Mouse (Mus musculus) liver, adult 2 months (tissue): ENCODE data around the gene Sept7. TPM values are rescaled to one million over a fixed set of nuclear protein-coding genes. Genes with fewer than 3 reads are reported as not detected.

Experiments used
- DNase-seq: peaks from one replicate; pipeline ENCODE4 v3.0.0-alpha.2; 2011; ENCODE audit warnings: low read depth, low spot score; ENCODE audit errors: extremely low read depth
- H3K27ac ChIP-seq: fragments of 200-500 bp; replicated peaks from 2 replicates; pipeline ENCODE4 v1.5.1; 2012; ENCODE audit warnings: low read depth, mild to moderate bottlenecking, control low read depth, inconsistent platforms, low read length; ENCODE audit not compliant: insufficient read depth
- H3K27me3 ChIP-seq: fragments of 200-500 bp; 2 replicates; pipeline ENCODE4 v1.6.1; 2012; ENCODE audit warnings: mild to moderate bottlenecking, moderate library complexity, low read length, inconsistent platforms; ENCODE audit not compliant: control insufficient read depth, insufficient read depth
- H3K36me3 ChIP-seq: fragments of 200-500 bp; 2 replicates; pipeline ENCODE4 v1.6.1; 2012; ENCODE audit warnings: low read length, inconsistent platforms; ENCODE audit not compliant: control insufficient read depth, insufficient read depth
- H3K4me1 ChIP-seq: fragments of 200-500 bp; 2 replicates; pipeline ENCODE4 v1.6.1; 2011; ENCODE audit warnings: low read length; ENCODE audit not compliant: control insufficient read depth, insufficient read depth
- H3K4me3 ChIP-seq: fragments of 200-500 bp; 2 replicates; pipeline ENCODE4 v1.5.1; 2011; ENCODE audit warnings: low read depth, mild to moderate bottlenecking, control low read depth, low read length, moderate library complexity; ENCODE audit not compliant: insufficient read depth
- H3K79me2 ChIP-seq: fragments of 200-500 bp; 2 replicates; pipeline ENCODE4 v1.6.1; 2012; ENCODE audit warnings: inconsistent platforms, mild to moderate bottlenecking, low read length, moderate library complexity; ENCODE audit not compliant: control insufficient read depth, insufficient read depth
- H3K9ac ChIP-seq: fragments of 200-500 bp; 2 replicates; pipeline ENCODE4 v1.6.1; 2012; ENCODE audit warnings: low read depth, mild to moderate bottlenecking, control low read depth, inconsistent platforms, low read length
- CTCF ChIP-seq: fragments of 200-500 bp; IDR thresholded peaks from 2 replicates; pipeline ENCODE4 v1.5.1; 2011; ENCODE audit warnings: low read depth, low read length, control low read depth
- POLR2A ChIP-seq: fragments of 200-500 bp; IDR thresholded peaks from 2 replicates; pipeline ENCODE4 v1.6.1; 2011; ENCODE audit warnings: low read length, control low read depth; ENCODE audit not compliant: insufficient read depth; ENCODE audit errors: extremely low read depth
- WGBS: fragments of 180-500 bp; shearing (Covaris S2); methylation state at CpG from one replicate; pipeline ENCODE4 v1.1.7; 2018; 5-methylcytosine and 5-hydroxymethylcytosine counted together
- polyA plus RNA-seq: library from polyadenylated mRNA; depleted of rRNA; stranded (reverse); fragments of >200 nt; gene quantifications from 2 replicates; pipeline ENCODE4 v1.2.3, GENCODE M21; 2012; rRNA removed
- total RNA-seq: library from RNA; depleted of rRNA; stranded (reverse); fragments of >200 nt; gene quantifications from 2 replicates; pipeline ENCODE4 v1.2.3, GENCODE M21; 2014; rRNA removed

The Sept7 gene
- total and polyA plus RNA-seq, 2 experiments: 3.3 to 56.5 TPM

DNA sequence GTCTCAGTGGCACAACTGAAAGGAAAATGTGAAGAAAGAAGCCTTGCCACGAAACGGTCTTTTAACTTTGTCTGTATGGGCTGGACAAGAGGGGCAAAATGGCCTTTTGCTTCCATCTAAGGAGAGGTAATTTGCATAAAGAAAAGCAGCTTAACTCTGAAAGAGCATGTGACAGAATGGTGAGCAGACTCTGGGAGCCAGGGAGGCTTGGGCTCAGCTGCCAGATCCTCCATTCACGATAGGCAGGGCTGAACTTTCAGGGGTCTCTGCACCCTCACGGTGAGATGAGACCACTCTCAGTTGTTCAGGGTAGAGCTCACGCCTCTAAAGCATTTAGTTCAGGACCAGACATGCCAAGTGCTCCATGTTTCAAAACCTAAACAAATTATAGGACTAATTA is 105.8 kb downstream of the Sept7 start:
- H3K36me3 ChIP-seq: no peaks in the 10 kb centered on the region
- no peaks in the 10 kb centered on the region for H3K27me3 ChIP-seq
- TF ChIP-seq POLR2A: no peak
- TF ChIP-seq CTCF: no peak
- no peak overlapping the region for H3K9ac ChIP-seq
- no peak overlapping the region for H3K27ac ChIP-seq
- 86% methylated on average over 5 of the region's 5 CpGs for WGBS
- no peaks in the 10 kb centered on the region for H3K4me1 ChIP-seq
- no peaks in the 10 kb centered on the region for H3K79me2 ChIP-seq
- no peak for DNase-seq
- no peak overlapping the region for H3K4me3 ChIP-seq

Other genes with a start within 250 kb of the Sept7 start
- gene Gm10181, start 163.0 kb upstream of the Sept7 start, total RNA-seq: not detected in 2 replicates
- gene Gm10181, start 163.0 kb upstream of the Sept7 start, polyA plus RNA-seq: not detected in 2 replicates
- 11.5 and 14.9 TPM in 2 replicates for gene Herpud2, start 100.6 kb upstream of the Sept7 start, total RNA-seq
- gene Herpud2, start 100.6 kb upstream of the Sept7 start, polyA plus RNA-seq: 17.6 and 19.9 TPM in 2 replicates
- 19.5 and 27.8 TPM in 2 replicates for gene Eepd1, start 229.1 kb downstream of the Sept7 start, total RNA-seq
- 10.8 and 11.8 TPM in 2 replicates for gene Eepd1, start 229.1 kb downstream of the Sept7 start, polyA plus RNA-seq